Mouse (Mus musculus) midbrain, embryonic 13.5 days (tissue): ENCODE measurements at regions not wholly inside any gene's neighbourhood (a gene's known extent, or its start where the extent isn't known, plus 50 kb on each side); places are given as distances from the start of the nearest gene placed in this dataset.

ENCODE experiments used
- ATAC-seq: fragments of 200-750 bp; cut with Nextera tagmentation; 2 replicates; pipeline ENCODE4 v1.8.0; 2017; ENCODE audit warnings: mild to moderate bottlenecking, moderate TSS enrichment, moderate library complexity
- H3K27ac ChIP-seq: fragments of 300-500 bp; sonication (generic); 2 replicates; pipeline ENCODE4 v1.5.1; 2015; ENCODE audit warnings: inconsistent platforms, mild to moderate bottlenecking, moderate library complexity
- H3K27me3 ChIP-seq: fragments of 300-500 bp; sonication (generic); 2 replicates; pipeline ENCODE4 v1.6.1; 2015; ENCODE audit warnings: mild to moderate bottlenecking, inconsistent platforms
- H3K36me3 ChIP-seq: fragments of 300-500 bp; sonication (generic); 2 replicates; pipeline ENCODE4 v1.6.1; 2015; ENCODE audit warnings: mild to moderate bottlenecking, inconsistent platforms
- H3K4me1 ChIP-seq: fragments of 300-500 bp; sonication (generic); replicated peaks from 2 replicates; pipeline ENCODE4 v1.6.1; 2015; ENCODE audit warnings: inconsistent platforms
- H3K4me2 ChIP-seq: fragments of 300-500 bp; sonication (generic); replicated peaks from 2 replicates; pipeline ENCODE4 v1.6.1; 2015; ENCODE audit warnings: moderate library complexity, mild to moderate bottlenecking, inconsistent platforms
- H3K4me3 ChIP-seq: fragments of 300-500 bp; sonication (generic); replicated peaks from 2 replicates; pipeline ENCODE4 v1.5.1; 2015; ENCODE audit warnings: mild to moderate bottlenecking, inconsistent platforms
- H3K9ac ChIP-seq: fragments of 300-500 bp; sonication (generic); replicated peaks from 2 replicates; pipeline ENCODE4 v1.6.1; 2015; ENCODE audit warnings: mild to moderate bottlenecking, inconsistent platforms
- H3K9me3 ChIP-seq: fragments of 300-500 bp; sonication (generic); 2 replicates; pipeline ENCODE4 v1.6.1; 2016; ENCODE audit warnings: mild to moderate bottlenecking, inconsistent platforms
- WGBS: fragments of 180-500 bp; shearing (Covaris S2); methylation state at CpG from one replicate; pipeline ENCODE4 v1.1.7; 2015; 5-methylcytosine and 5-hydroxymethylcytosine counted together

DNA sequence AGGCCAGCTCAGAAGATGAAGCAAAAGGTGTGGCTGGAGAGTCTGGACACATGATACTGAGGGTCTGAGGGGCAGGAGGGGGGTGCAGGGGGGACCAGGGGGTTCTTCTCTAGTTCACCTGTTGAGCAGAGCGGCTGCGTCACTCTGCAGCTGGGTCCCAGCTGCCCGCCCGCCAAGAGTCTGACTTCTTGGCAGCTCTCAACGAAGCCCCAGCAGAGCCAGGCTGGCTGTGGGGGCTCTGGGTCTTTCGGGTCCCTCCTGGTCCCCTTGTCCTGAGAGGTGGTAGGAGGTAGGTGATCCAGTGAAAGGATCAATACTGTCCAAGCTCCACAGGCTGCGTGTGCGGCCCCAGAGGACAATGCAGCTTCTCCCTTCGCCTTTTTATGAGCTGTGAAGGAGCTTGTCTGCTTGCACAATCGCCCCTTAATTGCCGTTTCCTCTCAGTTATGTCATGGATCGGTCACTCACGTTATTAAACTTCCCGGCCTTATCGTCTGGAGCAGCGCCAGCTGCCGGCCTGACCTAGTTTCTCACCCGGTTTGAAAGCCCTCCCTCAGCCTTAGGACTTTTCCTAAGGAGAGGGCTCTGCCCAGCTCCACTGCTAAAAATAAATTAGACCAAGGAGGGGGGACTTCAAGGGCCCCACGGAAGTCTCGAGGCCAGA, 98.4 kb upstream of the Ptpn1 start:
- H3K27ac ChIP-seq: no peak overlapping the region
- H3K9me3 ChIP-seq: no peaks in the 10 kb centered on the region
- H3K9ac ChIP-seq: no peak overlapping the region
- 48% methylated on average over 20 of the region's 20 CpGs for WGBS
- H3K4me2 ChIP-seq: no peak overlapping the region
- no peak overlapping the region for H3K4me3 ChIP-seq
- H3K4me1 ChIP-seq: peaks cover 16% of the 10 kb centered on the region
- ATAC-seq: no peak; the same call in 1 of the 2 replicates
- no peaks in the 10 kb centered on the region for H3K27me3 ChIP-seq
- H3K36me3 ChIP-seq: no peaks in the 10 kb centered on the region

DNA sequence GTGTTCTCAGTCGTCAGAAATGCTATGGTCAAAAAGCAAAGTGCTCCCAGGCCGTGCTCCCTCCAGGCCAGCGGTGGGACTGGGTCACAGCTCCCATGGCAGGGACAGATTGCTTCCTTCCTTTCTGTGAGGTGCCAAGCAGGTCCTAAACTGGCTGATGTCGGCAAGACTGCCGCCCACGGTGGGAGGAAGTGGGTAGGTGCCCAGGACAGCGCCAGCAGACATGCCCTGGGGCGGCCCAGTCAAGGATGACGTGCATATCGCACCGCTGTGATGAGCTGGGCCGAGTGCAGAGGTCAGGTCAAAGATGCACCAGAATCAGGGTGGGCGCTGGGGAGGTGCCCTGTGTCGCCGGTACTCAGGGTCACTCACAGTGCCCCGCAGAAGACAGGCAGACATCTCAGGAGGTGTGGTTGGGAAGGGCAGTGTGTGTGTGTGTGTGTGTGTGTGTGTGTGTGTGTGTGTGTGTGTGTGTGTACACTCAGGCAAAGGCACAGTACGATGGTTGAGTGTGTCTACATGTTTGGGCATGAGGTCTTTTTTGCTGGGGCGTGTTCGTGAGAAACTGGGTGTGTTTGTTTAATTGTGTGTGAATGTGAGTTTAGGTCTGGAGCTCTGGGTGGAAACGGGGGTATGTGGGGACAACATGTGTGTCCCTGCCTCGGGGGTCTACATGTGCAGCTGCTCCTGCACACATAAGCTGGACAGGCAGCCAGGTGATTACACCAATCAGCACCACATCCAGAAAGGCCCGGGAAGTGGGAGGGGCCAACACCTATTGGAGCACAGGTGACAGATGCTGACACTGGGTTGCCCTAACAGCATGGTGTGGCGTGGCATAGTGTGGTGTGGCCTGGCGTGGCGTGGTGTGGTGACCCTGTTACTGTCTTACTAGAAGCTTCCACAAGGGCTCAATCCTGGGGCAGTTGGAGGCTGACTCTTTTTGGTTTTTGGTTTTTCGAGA, 100.5 kb upstream of the Ptpn1 start:
- H3K9me3 ChIP-seq: no peaks in the 10 kb centered on the region
- ATAC-seq: no peak
- peaks cover 16% of the 10 kb centered on the region for H3K4me1 ChIP-seq
- no peaks in the 10 kb centered on the region for H3K36me3 ChIP-seq
- no peak overlapping the region for H3K27ac ChIP-seq
- 89% methylated on average over 26 of the region's 26 CpGs for WGBS
- H3K9ac ChIP-seq: no peak overlapping the region
- no peak overlapping the region for H3K4me2 ChIP-seq
- H3K4me3 ChIP-seq: no peak overlapping the region
- no peaks in the 10 kb centered on the region for H3K27me3 ChIP-seq

DNA sequence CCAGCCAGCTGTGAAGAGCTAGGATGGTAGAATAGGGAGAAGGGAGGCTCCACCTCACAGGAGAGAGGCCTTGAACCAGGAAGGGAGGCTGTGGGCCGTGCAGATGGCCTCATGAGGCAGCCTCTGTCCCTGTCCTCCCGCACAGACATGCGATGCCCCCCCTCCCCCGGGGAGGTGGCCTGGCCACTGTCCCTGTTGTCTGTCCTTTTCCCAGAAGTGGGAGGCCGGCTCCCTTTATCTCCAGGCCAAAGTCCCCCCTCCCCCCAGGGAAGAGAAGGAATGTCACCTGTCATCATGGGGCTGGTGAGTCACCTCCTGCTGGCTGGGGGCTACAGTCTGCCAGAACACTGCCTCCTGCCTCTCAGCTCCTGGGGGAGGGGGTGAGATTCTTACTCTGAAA, 103.6 kb upstream of the Ptpn1 start:
- no peak overlapping the region for H3K9ac ChIP-seq
- ATAC-seq: no peak
- no peak overlapping the region for H3K27ac ChIP-seq
- no peaks in the 10 kb centered on the region for H3K36me3 ChIP-seq
- H3K4me3 ChIP-seq: no peak overlapping the region
- no peaks in the 10 kb centered on the region for H3K27me3 ChIP-seq
- H3K4me2 ChIP-seq: no peak overlapping the region
- H3K4me1 ChIP-seq: peaks cover 3% of the 10 kb centered on the region
- WGBS: 61% methylated on average over 5 of the region's 5 CpGs
- no peaks in the 10 kb centered on the region for H3K9me3 ChIP-seq

DNA sequence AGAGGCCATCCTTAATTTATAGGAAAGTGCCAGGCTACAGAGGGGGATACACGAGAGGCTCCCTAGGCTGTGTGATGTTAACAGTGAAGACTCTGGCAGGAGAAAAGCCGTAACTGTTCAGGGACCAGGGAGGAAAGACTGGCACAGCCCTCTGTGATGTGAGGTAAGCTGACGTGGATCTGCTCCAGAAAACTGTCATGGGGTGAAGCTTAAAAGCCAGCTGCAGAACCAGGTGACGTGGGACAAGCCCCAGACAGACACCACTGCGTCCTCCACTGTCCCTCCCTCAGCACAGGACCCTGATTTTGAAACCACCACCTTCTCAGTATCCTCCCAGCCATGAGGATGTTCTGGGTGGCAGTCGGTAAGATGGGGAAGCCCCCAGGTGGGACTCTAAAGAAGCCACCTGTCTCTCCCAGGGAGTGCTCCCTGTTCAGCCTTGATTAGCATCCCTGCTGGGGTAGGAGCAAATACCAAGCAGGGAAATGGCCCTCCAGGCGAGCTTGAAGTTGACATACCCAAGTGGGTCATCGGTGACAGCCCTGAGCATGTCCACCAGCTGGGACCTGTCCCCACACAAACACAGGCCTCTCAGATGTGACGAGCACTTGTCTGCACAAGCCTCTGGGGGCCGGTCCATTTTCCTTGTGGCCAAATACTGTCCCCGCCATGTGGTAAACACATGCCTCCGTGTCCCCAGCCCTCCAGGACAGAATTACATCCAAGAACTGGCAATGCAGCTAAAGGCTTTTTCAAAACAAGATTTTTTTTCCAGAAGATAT, 104.7 kb upstream of the Ptpn1 start:
- H3K27ac ChIP-seq: no peak overlapping the region
- no peak overlapping the region for H3K4me2 ChIP-seq
- H3K9me3 ChIP-seq: no peaks in the 10 kb centered on the region
- no peaks in the 10 kb centered on the region for H3K27me3 ChIP-seq
- H3K4me1 ChIP-seq: no peaks in the 10 kb centered on the region
- H3K9ac ChIP-seq: no peak overlapping the region
- H3K4me3 ChIP-seq: no peak overlapping the region
- no peaks in the 10 kb centered on the region for H3K36me3 ChIP-seq
- 56% methylated on average over 12 of the region's 12 CpGs for WGBS
- no peak for ATAC-seq

DNA sequence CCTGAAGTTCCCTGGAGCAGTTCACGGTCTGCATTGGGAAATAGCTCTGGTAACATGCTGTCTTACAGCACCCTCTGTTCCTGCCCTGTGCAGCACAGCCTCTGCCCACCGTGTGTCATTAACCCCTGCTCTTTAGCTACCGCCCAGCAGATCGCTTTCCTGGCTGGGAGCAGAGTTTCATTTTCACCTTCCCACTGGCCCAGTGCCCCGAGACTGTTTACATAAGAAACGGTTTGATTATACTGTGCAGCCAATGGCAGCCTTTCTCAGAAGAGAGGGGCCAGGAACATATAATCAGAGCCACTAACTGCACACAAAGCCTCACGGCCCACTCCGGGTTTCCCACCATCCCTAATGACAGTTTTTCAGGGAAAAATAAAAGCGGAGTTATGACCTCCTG, 108.3 kb upstream of the Ptpn1 start:
- no peaks in the 10 kb centered on the region for H3K9me3 ChIP-seq
- H3K36me3 ChIP-seq: no peaks in the 10 kb centered on the region
- H3K9ac ChIP-seq: no peak overlapping the region
- no peak overlapping the region for H3K4me3 ChIP-seq
- H3K4me1 ChIP-seq: no peaks in the 10 kb centered on the region
- H3K4me2 ChIP-seq: no peak overlapping the region
- no peaks in the 10 kb centered on the region for H3K27me3 ChIP-seq
- H3K27ac ChIP-seq: no peak overlapping the region
- WGBS: 50% methylated on average over 9 of the region's 9 CpGs
- no peak for ATAC-seq

DNA sequence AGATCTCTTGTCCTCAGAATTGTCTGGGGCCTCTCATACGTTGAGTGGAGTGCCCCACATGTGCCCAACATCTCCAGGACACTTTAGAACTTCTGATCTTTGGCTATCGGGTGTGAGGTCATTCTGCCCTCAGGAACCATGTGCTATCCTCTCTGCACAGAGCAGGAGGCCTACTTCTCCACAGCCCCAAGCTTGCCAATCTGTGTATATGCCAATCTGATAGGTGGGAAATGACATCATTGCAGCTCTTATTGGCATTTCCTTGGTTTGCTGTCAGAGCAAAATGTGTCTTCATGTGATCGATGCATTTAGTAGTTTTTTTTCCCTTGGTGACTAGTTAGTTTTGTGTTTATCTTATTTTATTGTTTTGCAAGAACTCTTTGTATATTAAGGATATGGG, 108.8 kb upstream of the Ptpn1 start:
- no peaks in the 10 kb centered on the region for H3K9me3 ChIP-seq
- H3K36me3 ChIP-seq: no peaks in the 10 kb centered on the region
- no peak overlapping the region for H3K4me3 ChIP-seq
- H3K27ac ChIP-seq: no peak overlapping the region
- H3K27me3 ChIP-seq: no peaks in the 10 kb centered on the region
- ATAC-seq: no peak
- no peaks in the 10 kb centered on the region for H3K4me1 ChIP-seq
- H3K4me2 ChIP-seq: no peak overlapping the region
- 89% methylated on average over 3 of the region's 3 CpGs for WGBS
- no peak overlapping the region for H3K9ac ChIP-seq

DNA sequence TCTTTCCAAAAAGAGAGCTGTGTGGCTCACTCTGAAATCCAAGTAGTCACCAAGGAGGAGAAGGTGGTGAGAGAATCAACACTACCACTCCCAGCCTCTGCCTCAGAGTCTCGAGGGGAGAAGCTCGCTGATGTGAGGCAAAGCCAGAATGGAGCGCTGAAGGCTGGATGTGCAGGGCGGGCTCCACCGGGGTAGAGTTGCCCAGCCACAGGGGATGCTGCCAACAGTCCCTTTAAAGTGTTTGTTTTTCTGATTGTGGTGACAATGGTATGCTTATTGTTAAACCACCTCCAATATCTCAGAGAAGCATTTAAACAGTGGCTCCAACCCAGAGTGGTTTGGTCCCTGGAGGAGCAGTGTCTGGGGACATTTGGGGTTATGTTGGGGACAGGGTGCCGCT, 110.7 kb upstream of the Ptpn1 start:
- WGBS: 84% methylated on average over 6 of the region's 6 CpGs

DNA sequence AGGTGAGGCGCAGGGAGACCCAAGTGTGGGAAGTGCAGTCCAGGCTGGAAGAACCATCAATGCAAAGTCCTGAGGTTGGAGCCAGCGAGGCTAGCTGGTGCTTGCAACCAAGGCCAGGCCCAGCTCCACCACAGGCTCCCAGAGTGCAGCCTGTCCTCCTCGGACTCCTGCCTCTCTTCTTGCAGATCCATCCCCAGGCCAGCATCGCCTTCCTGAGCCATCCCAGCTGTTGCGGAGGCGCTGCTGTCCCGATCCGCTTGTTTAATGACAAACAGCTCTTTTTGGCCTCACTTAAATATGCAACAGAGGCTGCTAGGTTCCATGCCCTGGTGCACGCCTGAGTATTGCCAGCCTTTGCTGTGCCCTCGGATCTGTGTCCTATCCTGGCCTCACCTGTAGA, 113.1 kb upstream of the Ptpn1 start:
- Histone ChIP-seq H3K27ac (no peak overlapping the region), H3K36me3 (no peaks in the 10 kb centered on the region), H3K4me1 (no peaks in the 10 kb centered on the region), H3K27me3 (no peaks in the 10 kb centered on the region), H3K4me3 (no peak overlapping the region), H3K9me3 (no peaks in the 10 kb centered on the region), H3K9ac (no peak overlapping the region), H3K4me2 (no peak overlapping the region)
- WGBS: 86% methylated on average over 10 of the region's 10 CpGs
- ATAC-seq: no peak

More for the DNA sequence above, 110.7 kb upstream of the Ptpn1 start:
- H3K9ac ChIP-seq: no peak overlapping the region
- H3K27ac ChIP-seq: no peak overlapping the region
- no peak overlapping the region for H3K4me3 ChIP-seq
- H3K27me3 ChIP-seq: no peaks in the 10 kb centered on the region
- H3K4me2 ChIP-seq: no peak overlapping the region
- no peaks in the 10 kb centered on the region for H3K4me1 ChIP-seq
- ATAC-seq: no peak
- H3K9me3 ChIP-seq: no peaks in the 10 kb centered on the region
- H3K36me3 ChIP-seq: no peaks in the 10 kb centered on the region

DNA sequence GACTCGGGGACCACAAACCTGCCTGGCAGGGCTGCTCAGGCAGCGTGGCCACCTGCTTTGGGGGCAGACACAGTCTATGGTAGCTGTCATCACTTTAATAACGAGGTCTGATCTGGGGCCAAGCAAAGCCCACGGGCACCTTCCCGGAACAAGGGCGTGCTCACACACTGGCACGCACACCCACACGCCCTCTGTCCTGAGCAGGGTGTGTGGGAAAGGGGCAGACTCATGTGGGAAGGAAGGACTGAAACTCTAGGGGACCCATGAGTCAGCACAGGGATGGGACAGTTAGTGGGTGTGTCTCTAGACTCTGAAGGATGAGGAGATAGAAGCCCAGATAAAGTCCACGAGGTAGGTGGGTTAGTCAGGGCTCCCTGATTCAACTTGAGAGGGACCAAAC, 114.8 kb upstream of the Ptpn1 start:
- H3K36me3 ChIP-seq: no peaks in the 10 kb centered on the region
- no peak overlapping the region for H3K9ac ChIP-seq
- WGBS: 84% methylated on average over 9 of the region's 9 CpGs
- H3K4me3 ChIP-seq: no peak overlapping the region
- H3K4me1 ChIP-seq: no peaks in the 10 kb centered on the region
- no peaks in the 10 kb centered on the region for H3K27me3 ChIP-seq
- H3K27ac ChIP-seq: no peak overlapping the region
- ATAC-seq: no peak
- no peak overlapping the region for H3K4me2 ChIP-seq
- H3K9me3 ChIP-seq: no peaks in the 10 kb centered on the region

DNA sequence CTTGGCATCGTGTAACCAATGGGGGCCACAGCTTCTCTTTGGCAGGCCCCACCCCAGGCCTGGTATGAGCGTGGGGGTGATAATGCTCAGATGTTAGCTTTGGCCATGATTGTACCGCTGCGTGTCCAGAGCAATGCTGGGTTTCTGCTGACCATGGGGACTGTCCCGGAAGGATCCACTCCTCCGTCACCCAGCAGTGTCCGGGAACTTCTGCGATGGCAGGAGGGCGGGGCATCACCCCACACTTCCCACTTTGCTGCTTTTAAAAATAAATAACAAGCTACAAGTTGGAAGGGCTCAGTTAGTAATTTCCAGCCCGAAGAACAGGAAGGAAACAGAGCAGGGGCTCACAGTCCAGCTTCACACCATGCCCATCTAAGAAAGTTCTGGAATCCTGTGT, 116.7 kb upstream of the Ptpn1 start:
- ATAC-seq: no peak
- 89% methylated on average over 10 of the region's 10 CpGs for WGBS
- Histone ChIP-seq H3K27ac (no peak overlapping the region), H3K9me3 (no peaks in the 10 kb centered on the region), H3K4me2 (no peak overlapping the region), H3K4me1 (no peaks in the 10 kb centered on the region), H3K27me3 (no peaks in the 10 kb centered on the region), H3K36me3 (no peaks in the 10 kb centered on the region), H3K4me3 (no peak overlapping the region), H3K9ac (no peak overlapping the region)

DNA sequence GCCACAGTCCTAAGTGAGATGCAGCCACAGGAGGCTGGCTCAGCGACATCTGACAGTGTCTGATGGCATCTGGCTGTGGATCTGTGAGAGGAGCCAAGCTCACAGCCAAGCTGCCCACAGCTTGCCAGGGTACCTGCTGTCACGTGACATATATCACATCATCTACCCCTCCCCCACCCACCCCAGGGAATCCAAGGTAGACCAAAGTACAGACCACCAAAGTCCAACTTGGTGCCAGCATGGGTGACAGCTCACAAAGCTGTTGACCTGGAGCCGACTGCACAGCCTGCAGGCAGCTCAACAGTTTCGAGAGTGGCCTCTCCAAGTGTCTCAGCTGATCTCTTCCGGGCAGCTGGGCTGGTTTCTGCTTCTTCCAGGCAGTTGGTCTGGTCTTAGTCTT, 119.6 kb upstream of the Tmem189 start:
- H3K9me3 ChIP-seq: no peaks in the 10 kb centered on the region
- no peak for ATAC-seq
- no peaks in the 10 kb centered on the region for H3K27me3 ChIP-seq
- H3K4me3 ChIP-seq: no peak overlapping the region
- H3K27ac ChIP-seq: no peak overlapping the region
- no peaks in the 10 kb centered on the region for H3K36me3 ChIP-seq
- 82% methylated on average over 5 of the region's 5 CpGs for WGBS
- H3K4me1 ChIP-seq: no peaks in the 10 kb centered on the region
- H3K9ac ChIP-seq: no peak overlapping the region
- H3K4me2 ChIP-seq: no peak overlapping the region
